ENCODE assay signal across 36 mouse cellular contexts in genomic region chr3:59305518-59305917, GRCm38 (mm10). TPM values are rescaled to one million over a fixed set of nuclear protein-coding genes. Genes with fewer than 3 reads are reported as not detected.
"Had no signal": no experiment of that assay in that cellular context is flagged by ENCODE, and none has a peak within 500 bp of the region (broad histone marks: within the 10 kb centered on the region; RNA-seq: fewer than 3 reads in every experiment).

No protein-coding gene starts in this region.

- H3K9me3 ChIP-seq: heart, embryonic 10.5 days; heart, embryonic 12.5 days; heart, embryonic 13.5 days; heart, embryonic 15.5 days; hindbrain, embryonic 10.5 days; hindbrain, embryonic 12.5 days; hindbrain, embryonic 13.5 days; hindbrain, embryonic 15.5 days; intestine, embryonic 15.5 days; kidney, embryonic 15.5 days had no signal

- H3K4me1 ChIP-seq: heart, embryonic 10.5 days; heart, embryonic 12.5 days; heart, embryonic 13.5 days; heart, embryonic 15.5 days; hindbrain, embryonic 10.5 days; hindbrain, embryonic 12.5 days; hindbrain, embryonic 13.5 days; hindbrain, embryonic 15.5 days; intestine, embryonic 15.5 days; kidney, embryonic 15.5 days had no signal

- H3K4me3 ChIP-seq: heart, adult 2 months; heart, embryonic 10.5 days; heart, embryonic 12.5 days; heart, embryonic 13.5 days; heart, embryonic 15.5 days; hindbrain, embryonic 10.5 days; hindbrain, embryonic 12.5 days; hindbrain, embryonic 13.5 days; hindbrain, embryonic 15.5 days; intestine, embryonic 15.5 days; kidney, embryonic 15.5 days; layer of hippocampus, adult 2 months had no signal

- H3K4me2 ChIP-seq: heart, embryonic 11.5 days; heart, embryonic 12.5 days; heart, embryonic 13.5 days; heart, embryonic 15.5 days; hindbrain, embryonic 12.5 days; hindbrain, embryonic 13.5 days; hindbrain, embryonic 14.5 days; hindbrain, embryonic 15.5 days; intestine, embryonic 15.5 days; kidney, embryonic 15.5 days had no signal

- DNase-seq: heart, adult 18-20 months; heart, adult 2 months; heart, postnatal 10 days; heart, postnatal 14 days; heart, postnatal 36 days; heart, postnatal 4 days; kidney, adult 11 months; kidney, adult 18-20 months; kidney, adult 2 months; kidney, adult 8-10 months; kidney, adult 9 months; kidney, postnatal 10 days; kidney, postnatal 14 days; kidney, postnatal 25 days; kidney, postnatal 36 days; kidney, postnatal 4 days; layer of hippocampus, adult 9-11 months had no signal

- H3K27me3 ChIP-seq: heart, embryonic 12.5 days; heart, embryonic 13.5 days; heart, embryonic 15.5 days; hindbrain, embryonic 12.5 days; hindbrain, embryonic 13.5 days; hindbrain, embryonic 15.5 days; intestine, embryonic 15.5 days; kidney, embryonic 15.5 days had no signal

- H3K27ac ChIP-seq: heart, adult 2 months; heart, embryonic 10.5 days; heart, embryonic 13.5 days; heart, embryonic 15.5 days; hindbrain, embryonic 10.5 days; hindbrain, embryonic 12.5 days; hindbrain, embryonic 13.5 days; hindbrain, embryonic 14.5 days; hindbrain, embryonic 15.5 days; hindbrain, postnatal 0 days; intestine, embryonic 15.5 days; kidney, embryonic 15.5 days; kidney, postnatal 0 days; layer of hippocampus, adult 2 months had no signal

- H3K9ac ChIP-seq: heart, embryonic 12.5 days; heart, embryonic 13.5 days; heart, embryonic 15.5 days; hindbrain, embryonic 12.5 days; hindbrain, embryonic 13.5 days; hindbrain, embryonic 14.5 days; hindbrain, embryonic 15.5 days; intestine, embryonic 15.5 days; kidney, embryonic 15.5 days had no signal

- ATAC-seq: hindbrain, embryonic 16.5 days; hindbrain, postnatal 0 days; inflammation-experienced regulatory T-cells, adult 6 months; intestine, embryonic 15.5 days; intestine, embryonic 16.5 days; intestine, postnatal 0 days had no signal

- H3K36me3 ChIP-seq: heart, embryonic 10.5 days; heart, embryonic 13.5 days; heart, embryonic 15.5 days; hindbrain, embryonic 10.5 days; hindbrain, embryonic 12.5 days; hindbrain, embryonic 15.5 days; intestine, embryonic 15.5 days; kidney, embryonic 15.5 days had no signal

RNA-seq across cellular contexts. Expression of gene Igsf10, which starts 38.7 kb away (rescaled TPM):
- polyA plus RNA-seq: inflammation-experienced regulatory T-cells, adult 6 months had no signal
